Mouse (Mus musculus): ENCODE results near the gene Orc5. TPM values are rescaled to one million over a fixed set of nuclear protein-coding genes. Genes with fewer than 3 reads are reported as not detected.

The Orc5 gene
- total and polyA plus RNA-seq, 3 experiments, result 75.7 to 76.5 TPM; not detected in 1

DNA sequence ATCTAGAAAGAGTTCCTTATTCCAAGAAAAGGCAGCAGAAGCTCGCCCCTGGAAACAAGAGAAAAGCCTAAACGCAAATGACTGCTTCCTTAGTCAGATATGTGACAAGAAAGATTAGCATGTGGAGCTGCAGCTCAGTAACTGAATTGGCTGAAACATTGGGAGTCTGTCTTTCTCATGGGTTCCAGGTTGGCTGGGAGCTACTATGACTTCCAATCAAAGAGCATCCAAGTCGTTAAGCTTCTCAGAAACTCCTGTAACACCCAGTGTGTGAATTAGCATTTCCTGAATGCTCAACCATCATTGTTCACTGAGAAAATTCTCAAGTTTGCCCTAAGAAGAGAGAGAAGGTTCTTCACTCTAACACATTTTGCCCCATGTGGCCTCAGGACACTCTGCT is 24.5 kb upstream of the Orc5 start:
- no peak overlapping the region for H3K27ac ChIP-seq (ENCODE audit: control insufficient read depth, low read depth, low read length)
- H3K36me3 ChIP-seq (ENCODE audit: control insufficient read depth in 1 of 2, insufficient read depth in 2 of 2, low read length in 2 of 2), result peaks cover 0 to 2% of the 10 kb centered on the region in 2 experiments; a peak in 1 of 4 replicates
- H3K79me2 ChIP-seq (ENCODE audit: control insufficient read depth, insufficient read depth, low read length, poor library complexity), result no peaks in the 10 kb centered on the region
- H3K9me3 ChIP-seq (replicated peaks; ENCODE audit: insufficient read depth, low read length), result no peaks in the 10 kb centered on the region
- TF ChIP-seq CTCF (IDR thresholded peaks at IDR 0.05 in 2 of 3, conservative IDR thresholded peaks at IDR 0.05 in 1 of 3; ENCODE audit: control insufficient read depth in 1 of 3, insufficient read depth in 1 of 3, low read depth in 2 of 3, low read length in 3 of 3, poor library complexity in 1 of 3, severe bottlenecking in 1 of 3) (no peak), MAZ (IDR thresholded peaks at IDR 0.05; ENCODE audit: low read depth, low read length) (no peak), GABPA (IDR thresholded peaks at IDR 0.05; ENCODE audit: low read depth, low read length) (no peak), CHD2 (IDR thresholded peaks at IDR 0.05; ENCODE audit: low read length) (no peak), USF2 (IDR thresholded peaks at IDR 0.05; ENCODE audit: borderline replicate concordance in 1 of 2, insufficient read depth in 1 of 2, low read depth in 1 of 2, low read length in 2 of 2) (no peak), NELFE (IDR thresholded peaks at IDR 0.05; ENCODE audit: low read depth, low read length) (no peak), EP300 (IDR thresholded peaks at IDR 0.05; ENCODE audit: low read depth in 1 of 2, low read length in 2 of 2) (no peak), KAT2A (conservative IDR thresholded peaks at IDR 0.05; ENCODE audit: low read depth, low read length) (no peak), E2F4 (IDR thresholded peaks at IDR 0.05; ENCODE audit: borderline replicate concordance, low read depth, low read length) (no peak), MAFK (IDR thresholded peaks at IDR 0.05; ENCODE audit: borderline replicate concordance, low read depth, low read length) (no peak), POLR2A (IDR thresholded peaks at IDR 0.05; ENCODE audit: control insufficient read depth in 1 of 2, insufficient read depth in 1 of 2, low read depth in 1 of 2, low read length in 2 of 2, poor library complexity in 1 of 2) (no peak), POLR2AphosphoS5 (IDR thresholded peaks at IDR 0.05; ENCODE audit: borderline replicate concordance, low read depth, low read length) (no peak), TCF12 (IDR thresholded peaks at IDR 0.05; ENCODE audit: low read depth, low read length) (no peak)
- no peak overlapping the region for H3K9ac ChIP-seq (ENCODE audit: control insufficient read depth, low read depth, low read length, poor library complexity, severe bottlenecking)
- no peak overlapping the region for H3K4me3 ChIP-seq (ENCODE audit: control insufficient read depth in 1 of 2, insufficient read depth in 1 of 2, low read depth in 2 of 2, low read length in 2 of 2)
- H3K4me1 ChIP-seq (ENCODE audit: control insufficient read depth in 1 of 2, insufficient read depth in 2 of 2, low read length in 2 of 2), result no peaks in the 10 kb centered on the region
- no peak for DNase-seq (ENCODE audit: low read depth, low spot score)
- H3K27me3 ChIP-seq (ENCODE audit: control insufficient read depth in 1 of 2, insufficient read depth in 2 of 2, low read length in 2 of 2), result no peaks in the 10 kb centered on the region; a peak in 1 of 4 replicates

DNA sequence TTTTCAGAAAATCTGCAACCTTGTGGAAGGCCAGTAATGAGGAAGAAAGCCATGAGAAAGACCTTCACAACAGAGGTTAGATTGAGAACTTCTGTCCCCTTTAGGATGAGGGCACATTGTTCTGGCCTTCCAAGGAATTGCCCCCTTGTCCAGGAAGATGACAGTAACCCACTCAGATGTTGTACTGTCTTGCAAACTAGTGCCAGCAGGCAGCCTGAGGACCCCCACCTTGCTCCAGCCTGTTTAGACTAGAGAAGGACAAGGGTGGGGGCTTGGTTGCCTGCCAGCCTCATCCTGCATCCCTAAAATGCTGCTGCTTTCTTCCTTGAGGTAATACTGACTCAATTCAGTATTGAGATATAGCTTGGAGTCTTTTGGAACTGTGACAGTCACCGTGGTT is 23.9 kb upstream of the Orc5 start:
- no peaks in the 10 kb centered on the region for H3K27me3 ChIP-seq (ENCODE audit: control insufficient read depth in 1 of 2, insufficient read depth in 2 of 2, low read length in 2 of 2)
- no peaks in the 10 kb centered on the region for H3K79me2 ChIP-seq (ENCODE audit: control insufficient read depth, insufficient read depth, low read length, poor library complexity)
- no peak overlapping the region for H3K4me3 ChIP-seq (ENCODE audit: control insufficient read depth in 1 of 2, insufficient read depth in 1 of 2, low read depth in 2 of 2, low read length in 2 of 2)
- H3K4me1 ChIP-seq (ENCODE audit: control insufficient read depth in 1 of 2, insufficient read depth in 2 of 2, low read length in 2 of 2), result no peaks in the 10 kb centered on the region
- DNase-seq (ENCODE audit: low read depth, low spot score), result no peak
- H3K9me3 ChIP-seq (replicated peaks; ENCODE audit: insufficient read depth, low read length), result no peaks in the 10 kb centered on the region
- peaks cover 0 to 2% of the 10 kb centered on the region in 2 experiments; a peak in 1 of 4 replicates for H3K36me3 ChIP-seq (ENCODE audit: control insufficient read depth in 1 of 2, insufficient read depth in 2 of 2, low read length in 2 of 2)
- no peak overlapping the region for H3K27ac ChIP-seq (ENCODE audit: control insufficient read depth, low read depth, low read length)
- no peak for TF ChIP-seq ETS1 (IDR thresholded peaks at IDR 0.05; ENCODE audit: low read depth, low read length)
- TF ChIP-seq CHD1 (IDR thresholded peaks at IDR 0.05; ENCODE audit: low read depth, low read length), result no peak
- no peak for TF ChIP-seq MAX (IDR thresholded peaks at IDR 0.05; ENCODE audit: low read length)
- no peak for TF ChIP-seq TCF12 (IDR thresholded peaks at IDR 0.05; ENCODE audit: low read depth, low read length)
- no peak for TF ChIP-seq TAL1 (IDR thresholded peaks at IDR 0.05; ENCODE audit: low read length)
- TF ChIP-seq RAD21 (IDR thresholded peaks at IDR 0.05; ENCODE audit: low read depth, low read length), result no peak
- TF ChIP-seq MYC (IDR thresholded peaks at IDR 0.05; ENCODE audit: low read depth, low read length), result no peak
- TF ChIP-seq TBP (IDR thresholded peaks at IDR 0.05; ENCODE audit: low read depth, low read length), result no peak
- TF ChIP-seq MEF2A (IDR thresholded peaks at IDR 0.05; ENCODE audit: extremely low read depth, insufficient replicate concordance, low read depth, low read length, poor library complexity, severe bottlenecking), result no peak
- no peak for TF ChIP-seq MYB (IDR thresholded peaks at IDR 0.05; ENCODE audit: low read depth, low read length)
- no peak for TF ChIP-seq ZNF384 (IDR thresholded peaks at IDR 0.05; ENCODE audit: low read depth, low read length)
- TF ChIP-seq SIN3A (IDR thresholded peaks at IDR 0.05; ENCODE audit: low read length), result no peak
- TF ChIP-seq BHLHE40 (IDR thresholded peaks at IDR 0.05; ENCODE audit: borderline replicate concordance, low read depth, low read length), result no peak
- no peak for TF ChIP-seq MXI1 (IDR thresholded peaks at IDR 0.05; ENCODE audit: low read depth, low read length)
- no peak overlapping the region for H3K9ac ChIP-seq (ENCODE audit: control insufficient read depth, low read depth, low read length, poor library complexity, severe bottlenecking)
